Mouse (Mus musculus) heart, postnatal 4 days (tissue): ENCODE results near the gene Phkg2. TPM values are rescaled to one million over a fixed set of nuclear protein-coding genes. Genes with fewer than 3 reads are reported as not detected.
"Not testable (repeated sequence)": the region's sequence is repeated elsewhere in the genome, so short reads cannot be mapped to it uniquely, and the experiment has no call there.

Source experiments
- DNase-seq: peaks from one replicate; pipeline ENCODE4 v3.0.0; 2021
- total RNA-seq, 2 experiments: library from RNA; stranded (reverse); gene quantifications; 2 replicates each; pipeline ENCODE4 v1.2.3; 2021

Phkg2 gene
- total RNA-seq, 2 experiments from 2014 or later, result 18.1 to 19.4 TPM

GRCm38 (mm10) chr7:127604256-127604655, 31.1 kb downstream of the Phkg2 start:
- no peak for DNase-seq

- no peak for DNase-seq
Observed at GRCm38 (mm10) chr7:127607150-127607549, 34.0 kb downstream of the Phkg2 start.

DNA sequence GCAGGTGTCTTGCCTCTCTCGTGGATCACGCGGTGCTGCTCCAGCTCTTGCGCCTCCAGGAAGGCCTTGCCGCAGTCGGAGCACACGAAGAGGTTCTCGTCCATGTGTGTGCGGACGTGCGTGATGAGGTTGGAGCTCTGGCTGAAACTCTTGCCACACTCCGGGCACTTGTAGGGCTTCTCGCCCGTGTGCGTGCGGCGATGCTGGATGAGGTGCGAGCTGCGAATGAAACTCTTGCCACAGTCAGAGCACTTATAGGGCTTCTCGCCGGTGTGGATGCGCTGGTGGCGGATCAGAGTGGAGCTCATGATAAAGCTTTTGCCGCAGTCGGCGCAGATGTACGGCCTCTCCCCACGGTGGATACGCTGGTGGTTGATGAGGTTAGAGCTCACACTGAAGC, 37.9 kb downstream of the Phkg2 start:
- DNase-seq, result no peak

GRCm38 (mm10) chr7:127611561-127611960, 38.4 kb downstream of the Phkg2 start:
- DNase-seq, result no peak

DNA sequence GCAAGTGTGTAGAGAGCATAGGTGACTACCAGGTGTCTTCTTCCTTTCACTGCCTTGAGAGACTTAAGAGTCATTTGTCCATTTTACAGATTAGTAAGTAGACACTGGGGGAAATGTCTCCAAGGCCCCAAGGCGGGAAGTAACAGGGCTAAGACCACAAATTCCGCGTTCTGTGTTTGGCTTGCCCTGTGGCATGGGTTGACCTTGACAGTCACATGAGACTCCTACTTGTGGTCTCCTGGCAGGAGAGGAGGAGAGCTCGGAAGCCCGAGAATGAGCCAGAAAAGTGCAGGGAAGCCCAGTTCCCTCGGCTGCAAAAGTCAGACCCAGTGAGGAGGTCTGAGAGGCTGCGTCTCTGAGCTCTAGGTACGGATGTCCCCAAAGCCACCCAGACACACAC, 40.4 kb downstream of the Phkg2 start:
- no peak for DNase-seq

- no peak for DNase-seq
Observed at GRCm38 (mm10) chr7:127614091-127614490, 41.0 kb downstream of the Phkg2 start.

DNA sequence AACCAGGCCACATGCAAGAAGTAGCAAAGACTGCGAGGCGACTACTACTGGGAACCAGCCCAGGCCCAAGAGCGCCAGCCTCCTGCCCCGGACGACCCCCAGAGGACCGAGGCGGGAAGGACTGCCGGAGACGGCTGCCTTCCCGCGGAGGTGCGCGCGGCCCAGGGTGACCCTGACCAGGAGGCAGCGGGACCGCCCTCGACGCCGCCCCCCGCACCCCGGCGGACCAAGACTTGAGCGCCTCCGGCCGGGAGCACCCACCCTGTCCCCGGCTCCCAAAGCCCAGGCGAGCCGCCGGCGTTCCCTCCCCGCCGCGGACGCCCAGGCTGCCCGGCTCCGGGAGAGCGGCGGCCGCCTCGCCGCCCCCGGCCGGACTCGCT, 41.4 kb downstream of the Phkg2 start:
- DNase-seq, result peak; percentile 77

GRCm38 (mm10) chr7:127614891-127615843, 42.0 kb downstream of the Phkg2 start, which contains the start of gene Zfp629:
TSS of gene Zfp629 (minus strand) at chr7:127615797.
- peak; percentile 84 for DNase-seq

GRCm38 (mm10) chr7:127616336-127616735, 43.2 kb downstream of the Phkg2 start:
- no peak for DNase-seq

DNA sequence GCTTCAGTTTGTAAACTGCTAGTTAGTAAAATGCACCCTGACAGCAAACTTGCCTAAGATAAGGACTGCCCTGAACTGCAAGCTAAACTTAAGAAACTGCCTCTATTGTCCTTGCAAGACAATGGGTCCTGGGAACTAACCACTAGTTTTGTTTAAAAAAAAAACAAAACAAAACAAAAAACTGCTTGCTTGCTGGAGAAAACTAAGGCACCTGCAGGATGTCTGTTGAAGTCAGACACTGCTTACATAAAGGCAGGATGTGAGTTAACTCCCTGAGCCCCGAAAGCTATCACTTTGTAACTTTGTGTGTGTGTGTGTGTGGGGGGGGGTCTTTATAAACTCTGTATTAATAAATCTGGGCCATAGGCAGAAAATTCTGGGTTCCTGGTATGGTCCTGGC, 43.7 kb downstream of the Phkg2 start:
- DNase-seq, result no peak

GRCm38 (mm10) chr7:127617962-127618361, 44.8 kb downstream of the Phkg2 start:
- DNase-seq, result no peak

- DNase-seq, result not testable (repeated sequence)
Observed at GRCm38 (mm10) chr7:127618402-127618801, 45.3 kb downstream of the Phkg2 start.

DNA sequence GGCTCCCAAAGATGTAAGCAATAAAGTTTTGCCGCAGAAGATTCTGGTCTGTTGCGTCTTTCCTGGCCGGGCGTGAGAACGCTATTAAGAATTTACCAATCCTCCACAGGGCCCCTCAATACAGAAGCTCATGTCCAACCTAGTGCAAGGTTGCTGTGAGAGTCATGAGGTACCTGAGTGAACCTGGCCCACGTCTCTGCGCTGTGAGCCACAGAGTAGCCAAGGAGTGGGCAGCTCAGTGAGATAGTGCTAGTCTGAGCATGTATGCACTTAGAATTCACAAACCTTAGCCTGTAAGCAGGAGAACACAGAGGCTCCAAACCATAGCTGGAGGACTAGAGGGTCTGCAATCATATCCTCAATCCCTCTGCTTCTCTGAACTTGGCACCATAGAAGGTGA, 52.9 kb downstream of the Phkg2 start:
- DNase-seq, result no peak

DNA sequence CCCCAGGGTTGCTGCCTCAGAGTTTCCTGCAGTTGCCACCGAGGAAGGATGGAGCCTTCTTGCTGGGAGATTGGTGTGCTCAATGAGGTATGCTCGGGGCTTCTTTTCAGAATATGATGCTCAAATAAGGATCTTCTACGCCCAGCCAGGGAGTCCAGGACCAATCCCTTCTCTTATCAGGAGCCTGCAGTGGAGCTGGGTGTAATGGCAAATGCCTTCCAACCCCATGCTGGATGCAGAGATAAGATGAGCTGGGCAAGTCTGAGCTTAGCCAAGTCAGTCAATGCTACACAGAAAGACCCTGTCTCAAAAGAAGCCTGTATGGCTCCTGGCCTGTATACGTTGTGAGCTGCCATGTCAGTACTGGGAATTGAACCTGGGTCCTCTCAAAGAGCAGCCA, 53.3 kb downstream of the Phkg2 start:
- DNase-seq, result no peak

GRCm38 (mm10) chr7:127628646-127629045, 55.5 kb downstream of the Phkg2 start:
- DNase-seq, result no peak

DNA sequence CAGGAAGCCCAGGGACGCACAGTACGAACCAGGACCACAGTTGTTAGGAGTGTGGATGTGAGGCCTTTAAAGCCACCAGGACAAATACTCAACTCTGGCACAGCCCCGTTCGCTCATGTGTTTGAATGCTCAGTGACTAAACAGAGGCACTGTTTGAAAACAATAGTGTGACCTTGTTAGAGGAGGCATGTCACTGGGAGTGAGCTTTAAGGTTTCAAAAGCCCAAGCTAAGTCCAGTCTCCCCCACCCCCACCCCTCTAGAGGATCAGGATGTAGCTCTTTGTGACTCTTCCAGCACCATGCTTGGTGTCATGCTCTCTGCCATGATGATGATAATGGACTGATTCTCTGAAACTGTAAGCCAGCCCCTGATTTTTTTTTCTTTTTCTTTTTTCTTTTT, 58.3 kb downstream of the Phkg2 start:
- DNase-seq, result no peak

Other genes starting within 250 kb of the Phkg2 start
- gene Zfp768, start 227.8 kb upstream of the Phkg2 start, total RNA-seq, result 10 to 100 TPM; 36.1 to 41.4 TPM
- 1 to 10 TPM; 5.8 to 5.9 TPM for gene Zfp747, start 197.3 kb upstream of the Phkg2 start, total RNA-seq
- gene 9130019O22Rik, start 186.2 kb upstream of the Phkg2 start, total RNA-seq, result 1 to 10 TPM; 2.6 to 3.2 TPM
- gene E430018J23Rik, start 179.7 kb upstream of the Phkg2 start, total RNA-seq, result 1 to 10 TPM; 4.0 to 4.8 TPM
- gene Zfp764, start 166.5 kb upstream of the Phkg2 start, total RNA-seq, result 1 to 10 TPM; 4.9 to 5.0 TPM
- gene Zfp688, start 151.3 kb upstream of the Phkg2 start, total RNA-seq, result 1 to 10 TPM; 3.8 to 6.0 TPM
- gene Zfp689, start 124.2 kb upstream of the Phkg2 start, total RNA-seq, result 1 to 10 TPM; 3.9 to 4.8 TPM
- gene Prr14, start 113.7 kb upstream of the Phkg2 start, total RNA-seq, result 10 to 100 TPM; 28.0 to 28.9 TPM
- gene Fbrs, start 94.1 kb upstream of the Phkg2 start, total RNA-seq, result 10 to 100 TPM; 37.4 to 38.0 TPM
- 10 to 100 TPM; 78.7 to 80.5 TPM for gene Srcap, start 61.4 kb upstream of the Phkg2 start, total RNA-seq
- gene Gm42715, start 53.8 kb upstream of the Phkg2 start, total RNA-seq, result 10 to 100 TPM; 16.5 to 17.1 TPM
- under 1 TPM in 1 of 2 experiments, not detected in 1; 0.45 TPM for gene Tmem265, start 11.9 kb upstream of the Phkg2 start, total RNA-seq
- 1 to 10 TPM; 6.5 to 9.2 TPM for gene Ccdc189, start 15.3 kb downstream of the Phkg2 start, total RNA-seq
- gene Rnf40, start 15.4 kb downstream of the Phkg2 start, total RNA-seq, result 10 to 100 TPM; 47.8 to 49.7 TPM
- gene Zfp629, start 42.5 kb downstream of the Phkg2 start, total RNA-seq, result 10 to 100 TPM; 31.8 to 38.0 TPM
- 10 to 100 TPM; 67.6 to 71.1 TPM for gene Bcl7c, start 135.6 kb downstream of the Phkg2 start, total RNA-seq
- 1 to 10 TPM; 3.4 to 4.0 TPM for gene Ctf1, start 139.4 kb downstream of the Phkg2 start, total RNA-seq
- not detected for gene Ctf2, start 158.8 kb downstream of the Phkg2 start, total RNA-seq
- 1 to 10 TPM; 6.0 TPM for gene Fbxl19, start 171.2 kb downstream of the Phkg2 start, total RNA-seq
- gene Orai3, start 196.5 kb downstream of the Phkg2 start, total RNA-seq, result 10 to 100 TPM; 14.7 to 14.8 TPM
- gene Setd1a, start 203.3 kb downstream of the Phkg2 start, total RNA-seq, result 10 to 100 TPM; 30.8 to 32.0 TPM
- 1 to 10 TPM; 3.0 to 3.2 TPM for gene Gm49388, start 212.3 kb downstream of the Phkg2 start, total RNA-seq
- gene Hsd3b7, start 227.3 kb downstream of the Phkg2 start, total RNA-seq, result 10 to 100 TPM in 1 of 2 experiments, 1 to 10 TPM in 1; 9.6 to 10.3 TPM